Mouse (Mus musculus): Measurements from ENCODE around the gene Wdfy3.
"Not testable (repeated sequence)": the region's sequence is repeated elsewhere in the genome, so short reads cannot be mapped to it uniquely, and the experiment has no call there.

The Wdfy3 gene

DNA sequence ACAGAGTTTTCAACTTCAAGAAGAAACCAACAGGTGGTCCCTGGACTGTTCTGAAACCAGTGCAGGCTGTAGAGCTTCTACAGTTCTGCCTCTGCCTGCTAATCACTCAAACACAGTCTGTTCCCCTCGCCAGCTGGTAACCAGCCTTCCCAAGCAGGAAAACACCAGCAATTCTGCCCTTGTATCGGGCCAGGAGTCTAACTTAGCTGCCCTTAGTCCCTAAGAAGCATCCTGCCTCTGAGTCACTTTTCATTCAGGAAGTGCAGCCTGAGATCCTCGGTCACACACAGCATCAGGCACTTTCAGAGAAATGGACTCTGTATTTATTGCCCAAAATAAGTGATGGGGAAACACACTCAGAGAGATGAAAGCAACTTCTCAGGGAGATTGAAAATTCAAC lies 66.3 kb downstream of the Wdfy3 start:
- no peak for DNase-seq (ENCODE audit: low spot score in 2 of 2)

DNA sequence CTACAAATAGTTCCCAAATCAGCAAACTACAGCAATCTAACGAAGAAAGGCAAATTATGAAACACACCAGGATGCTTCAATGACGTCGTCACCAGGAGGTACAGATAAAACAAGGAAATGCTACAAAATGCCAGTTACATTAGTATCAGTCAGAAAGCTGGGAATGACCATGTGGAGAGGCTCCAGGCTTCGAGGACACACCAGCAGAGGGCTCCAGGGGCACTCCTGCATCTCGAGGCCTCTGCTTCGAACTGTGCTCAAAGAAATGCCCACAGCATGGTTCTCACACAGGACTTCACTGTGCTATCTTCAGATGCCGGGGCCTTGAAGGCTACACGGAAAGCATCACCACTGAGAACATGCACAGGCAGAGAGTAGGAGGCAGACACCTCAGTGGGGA lies 68.7 kb downstream of the Wdfy3 start:
- no peak for DNase-seq (ENCODE audit: low spot score in 2 of 2)

- no peak for DNase-seq (ENCODE audit: low spot score in 2 of 2)
Measured at GRCm38 (mm10) chr5:101998971-101999370, 70.8 kb downstream of the Wdfy3 start.

DNA sequence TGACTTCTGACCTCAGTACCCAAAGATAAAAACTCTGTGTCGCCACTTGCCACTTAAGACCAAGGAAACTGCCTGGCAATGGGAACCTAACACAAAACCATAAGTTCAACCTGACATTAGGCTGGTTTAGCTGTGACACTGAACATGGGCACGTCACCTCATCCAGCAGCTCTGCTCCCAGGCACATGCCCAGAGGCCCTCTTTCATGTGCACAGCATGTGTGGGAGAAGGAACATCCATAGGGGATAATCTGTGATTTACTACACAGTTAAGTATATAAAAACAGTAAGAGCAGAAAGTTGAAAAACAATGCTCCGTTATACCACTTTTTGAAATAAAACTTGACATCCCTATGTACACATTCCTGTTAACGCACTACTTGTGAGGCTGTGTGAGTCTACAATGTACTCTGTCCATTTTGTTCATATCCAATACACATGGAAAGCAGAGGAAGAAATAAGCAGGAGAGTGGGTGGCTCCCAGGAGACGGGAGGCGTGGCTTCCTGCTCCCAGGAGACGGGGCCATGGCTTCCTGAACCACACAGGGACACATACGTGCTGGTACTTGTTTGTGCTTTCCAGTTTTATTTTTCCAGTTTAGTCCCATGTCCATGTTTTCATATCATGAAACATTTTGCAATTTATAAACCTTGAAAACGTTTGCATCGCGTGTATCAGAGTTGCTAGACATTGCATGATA lies 73.5 kb downstream of the Wdfy3 start:
- DNase-seq (ENCODE audit: low spot score in 2 of 2), result no peak

- DNase-seq (ENCODE audit: low spot score in 2 of 2), result no peak
Measured at GRCm38 (mm10) chr5:101995451-101995995, 74.2 kb downstream of the Wdfy3 start.

DNA sequence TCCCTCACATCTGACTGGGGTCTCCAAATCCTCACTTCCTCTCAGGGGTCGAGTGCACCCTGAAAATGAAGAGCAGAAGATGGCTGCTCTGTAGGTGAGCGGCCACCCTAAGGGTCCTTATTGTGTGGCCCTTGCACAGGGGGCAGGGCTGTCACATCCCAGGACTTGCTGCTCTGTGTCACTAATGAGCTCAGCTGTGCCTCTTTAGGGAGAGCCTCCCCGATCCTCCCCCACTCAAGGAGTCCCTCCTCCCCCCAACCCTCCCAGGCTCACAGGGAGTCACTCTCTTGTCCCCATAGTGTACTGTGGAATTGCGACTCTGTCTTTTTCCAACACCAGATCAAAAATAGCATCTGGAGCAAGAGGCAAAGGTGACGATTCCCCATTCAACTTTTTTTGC lies 75.7 kb downstream of the Wdfy3 start:
- no peak for DNase-seq (ENCODE audit: low spot score in 2 of 2)

GRCm38 (mm10) chr5:101992969-101993670 lies 76.6 kb downstream of the Wdfy3 start:
- DNase-seq (ENCODE audit: low spot score in 2 of 2), result no peak

DNA sequence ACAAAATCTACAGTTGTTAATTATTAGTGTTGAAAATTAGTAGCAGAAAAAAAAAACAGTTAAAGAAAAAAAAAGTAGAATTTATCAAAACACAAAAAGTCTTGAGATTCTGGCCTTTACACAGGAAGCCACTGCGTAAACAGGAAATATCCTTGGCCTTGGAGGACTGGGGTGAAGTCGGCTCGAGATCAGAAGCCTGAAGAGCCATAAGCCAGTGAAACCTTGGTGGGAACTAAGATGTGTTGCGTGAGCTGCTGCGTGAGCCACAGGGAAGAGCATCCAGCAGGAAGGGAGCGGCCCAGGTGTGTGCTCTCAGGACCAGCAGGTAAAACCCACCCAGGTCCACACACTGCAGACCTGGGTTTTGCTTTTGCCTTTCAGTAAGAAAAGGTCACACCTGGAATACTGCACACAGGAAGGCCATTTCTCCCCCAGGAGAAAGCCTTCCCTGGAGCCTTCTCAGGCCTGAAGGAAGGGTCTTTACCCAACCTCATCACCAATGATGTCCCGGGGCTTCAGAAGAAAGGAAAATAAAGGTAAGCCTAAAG lies 79.3 kb downstream of the Wdfy3 start:
- DNase-seq (ENCODE audit: low spot score in 2 of 2), result no peak

DNA sequence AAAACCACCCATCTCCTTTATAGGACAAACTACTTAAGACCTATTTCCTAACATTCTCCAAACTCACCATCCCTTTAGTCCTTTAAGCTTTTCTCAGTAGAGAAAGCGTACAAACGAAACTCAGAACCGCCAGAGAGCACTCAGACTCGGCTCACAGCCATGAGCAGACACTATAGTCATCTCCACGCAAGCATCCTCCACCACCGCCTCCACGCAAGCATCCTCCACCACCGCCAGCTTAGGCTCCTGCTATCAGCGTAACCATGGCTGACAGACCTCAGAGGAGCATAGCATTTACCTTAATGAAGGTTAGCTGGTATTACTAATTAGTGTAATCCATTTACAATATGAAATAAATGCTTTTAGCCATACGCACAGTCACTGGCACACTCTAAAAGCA lies 81.2 kb downstream of the Wdfy3 start:
- DNase-seq (ENCODE audit: low spot score in 2 of 2), result no peak

- DNase-seq (ENCODE audit: low spot score in 2 of 2), result no peak
Measured at GRCm38 (mm10) chr5:101986694-101987093, 83.0 kb downstream of the Wdfy3 start.

DNA sequence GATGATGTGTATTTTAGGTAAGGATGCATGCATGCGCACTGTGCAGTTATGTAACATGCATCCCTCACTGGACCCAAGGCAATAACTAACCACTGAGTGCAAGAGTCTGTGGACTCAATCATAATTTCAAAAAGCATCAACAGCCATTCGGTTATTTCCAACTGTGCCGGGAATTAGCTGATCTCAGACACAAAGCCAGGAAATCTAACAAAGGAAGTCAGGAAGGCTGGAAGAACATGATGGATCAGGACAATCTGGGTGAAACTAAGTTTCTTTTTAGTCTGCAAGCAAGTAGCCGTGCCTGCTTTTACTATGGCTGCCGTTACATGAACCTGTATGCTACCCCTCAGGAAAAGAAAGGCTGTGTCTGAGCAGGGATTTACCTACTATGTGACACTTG lies 87.5 kb downstream of the Wdfy3 start:
- no peak for DNase-seq (ENCODE audit: low spot score in 2 of 2)

DNA sequence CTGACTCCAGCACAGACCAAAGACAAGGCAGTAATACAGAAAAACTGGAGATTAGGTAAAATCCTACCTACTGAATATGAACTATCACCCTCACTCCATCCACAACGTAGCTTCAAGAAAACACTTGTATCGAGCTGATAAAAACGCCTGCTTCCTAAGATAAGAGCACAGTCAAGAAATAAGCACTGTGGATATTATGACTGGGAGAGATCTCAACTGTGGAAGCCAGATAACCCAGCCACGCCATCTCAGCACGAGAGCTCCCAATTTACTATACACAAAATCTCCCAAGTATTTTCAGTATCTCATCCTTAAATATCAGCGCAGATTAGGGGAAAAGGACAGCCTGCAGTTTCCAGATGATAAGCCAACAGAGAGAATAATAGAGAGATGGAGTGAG lies 90.1 kb downstream of the Wdfy3 start:
- DNase-seq (ENCODE audit: low spot score in 2 of 2), result no peak

GRCm38 (mm10) chr5:101972594-101972993 lies 97.1 kb downstream of the Wdfy3 start:
- DNase-seq (ENCODE audit: low spot score in 2 of 2), result not testable (repeated sequence)

GRCm38 (mm10) chr5:101968153-101968851 lies 101.4 kb downstream of the Wdfy3 start:
- DNase-seq (ENCODE audit: low spot score in 2 of 2), result no peak

GRCm38 (mm10) chr5:101967832-101968152 lies 101.9 kb downstream of the Wdfy3 start:
- no peak for DNase-seq (ENCODE audit: low spot score in 2 of 2)

GRCm38 (mm10) chr5:101962824-101963223 lies 106.9 kb downstream of the Wdfy3 start:
- DNase-seq (ENCODE audit: low spot score in 2 of 2), result no peak

DNA sequence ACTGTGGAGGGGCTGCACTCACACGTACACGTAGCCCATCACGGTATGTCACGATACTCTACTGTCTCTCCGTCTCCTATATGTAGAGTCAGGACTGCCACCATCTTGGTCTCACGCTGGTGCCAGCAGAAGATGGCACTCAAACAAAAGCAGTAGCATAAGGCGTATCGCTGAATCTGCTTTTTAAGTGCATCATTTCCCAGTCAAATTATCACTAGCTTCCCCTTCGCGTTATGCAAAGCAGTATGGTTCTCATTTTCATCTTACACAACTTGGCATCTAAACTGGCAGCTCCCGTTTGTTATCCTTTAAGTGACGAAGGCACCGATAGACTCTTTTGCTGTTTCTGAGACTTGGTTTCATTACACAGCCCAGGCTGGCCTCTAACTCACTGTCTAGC lies 110.4 kb downstream of the Wdfy3 start:
- DNase-seq (ENCODE audit: low spot score in 2 of 2), result no peak

GRCm38 (mm10) chr5:101958941-101959340 lies 110.8 kb downstream of the Wdfy3 start:
- DNase-seq (ENCODE audit: low spot score in 2 of 2), result no peak

- DNase-seq (ENCODE audit: low spot score in 2 of 2), result no peak
Measured at GRCm38 (mm10) chr5:101957419-101957818, 112.3 kb downstream of the Wdfy3 start.

DNA sequence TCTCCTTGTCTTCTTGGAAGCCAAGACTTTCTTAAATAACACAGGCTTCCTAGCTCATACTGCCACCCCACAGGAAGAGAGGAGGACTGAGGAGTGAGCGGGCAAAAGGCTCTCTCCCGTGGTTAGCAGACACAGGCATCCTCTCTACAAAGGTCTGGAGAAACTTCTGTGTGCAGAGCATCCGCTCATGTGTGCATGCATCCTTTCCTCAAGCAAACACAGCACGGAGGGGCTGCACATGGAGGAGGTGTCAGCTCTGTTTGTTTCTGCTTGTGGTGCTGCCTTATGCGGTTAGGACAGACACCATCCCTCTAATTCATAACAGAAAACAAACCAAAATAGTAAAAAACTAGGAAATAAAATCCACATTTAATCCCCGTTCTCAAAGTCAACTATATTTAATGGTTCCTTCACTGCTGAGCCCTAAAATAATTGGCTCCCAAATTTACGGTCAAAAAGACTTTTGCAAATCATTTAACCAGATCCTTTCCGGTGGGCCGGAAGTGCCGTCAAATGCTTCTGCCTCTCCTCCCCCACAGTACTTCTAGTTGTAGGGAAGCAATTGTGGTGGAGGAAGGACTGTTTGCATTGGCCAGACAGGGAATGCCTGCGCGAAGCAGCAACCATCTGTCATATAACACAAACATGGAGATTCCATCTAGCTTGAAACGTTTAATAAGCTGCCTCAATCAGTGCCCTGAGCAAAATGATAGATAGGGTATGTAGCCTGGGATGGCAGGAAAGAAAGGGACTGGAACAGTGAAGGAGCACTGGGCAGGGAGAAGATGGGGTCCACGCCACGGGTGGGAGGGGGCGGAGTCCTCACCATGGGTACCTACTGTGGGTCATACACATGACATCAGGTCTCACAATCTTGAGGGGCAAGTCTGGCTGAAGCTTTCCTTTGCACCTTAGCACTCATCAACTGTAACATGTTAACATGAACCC lies 115.1 kb downstream of the Wdfy3 start:
- DNase-seq (ENCODE audit: low spot score in 2 of 2), result no peak

GRCm38 (mm10) chr5:101951918-101952317 lies 117.8 kb downstream of the Wdfy3 start:
- DNase-seq (ENCODE audit: low spot score in 2 of 2), result no peak

Measured in urinary bladder, adult 18-20 months (tissue).